Mouse (Mus musculus) lung, embryonic 14.5 days (tissue): ENCODE measurements around the gene Bmp4. TPM values are rescaled to one million over a fixed set of nuclear protein-coding genes. Genes with fewer than 3 reads are reported as not detected.

Experiments
- ATAC-seq: fragments of 200-750 bp; cut with Nextera tagmentation; 2 replicates; pipeline ENCODE4 v1.8.0; 2017; ENCODE audit warnings: mild to moderate bottlenecking, moderate TSS enrichment, moderate library complexity; ENCODE audit not compliant: insufficient read depth
- DNase-seq: peaks from one replicate; pipeline ENCODE4 v3.0.0-alpha.2; 2015
- H3K27ac ChIP-seq: fragments of 300-500 bp; sonication (generic); 2 replicates; pipeline ENCODE4 v1.5.1; 2014; ENCODE audit warnings: low read depth, mild to moderate bottlenecking, moderate library complexity
- H3K27me3 ChIP-seq: fragments of 300-500 bp; sonication (generic); 2 replicates; pipeline ENCODE4 v1.6.1; 2014; ENCODE audit warnings: low read length, control low read depth; ENCODE audit not compliant: insufficient read depth
- H3K36me3 ChIP-seq: fragments of 300-500 bp; sonication (generic); 2 replicates; pipeline ENCODE4 v1.6.1; 2014; ENCODE audit warnings: control low read depth; ENCODE audit not compliant: insufficient read depth
- H3K4me1 ChIP-seq: fragments of 300-500 bp; sonication (generic); 2 replicates; pipeline ENCODE4 v1.6.1; 2014; ENCODE audit warnings: antibody characterized with exemption, control low read depth; ENCODE audit not compliant: insufficient read depth
- H3K4me2 ChIP-seq: fragments of 300-500 bp; sonication (generic); 2 replicates; pipeline ENCODE4 v1.6.1; 2014; ENCODE audit warnings: mild to moderate bottlenecking
- H3K4me3 ChIP-seq: fragments of 300-500 bp; sonication (generic); 2 replicates; pipeline ENCODE4 v1.5.1; 2014; ENCODE audit warnings: low read depth, low read length
- H3K9ac ChIP-seq: fragments of 300-500 bp; sonication (generic); 2 replicates; pipeline ENCODE4 v1.6.1; 2014
- H3K9me3 ChIP-seq: fragments of 300-500 bp; sonication (generic); 2 replicates; pipeline ENCODE4 v1.6.1; 2016; ENCODE audit warnings: low read depth, low read length, control low read depth
- CTCF ChIP-seq: IDR thresholded peaks from 2 replicates; pipeline ENCODE4 v1.5.1; 2016; ENCODE audit warnings: antibody characterized with exemption, low read depth
- WGBS: fragments of 180-500 bp; shearing (Covaris S2); extraction: QIAGEN DNeasy Blood & Tissue Kit; methylation state at CpG from one replicate; pipeline ENCODE4 v1.1.7; 2014; 5-methylcytosine and 5-hydroxymethylcytosine counted together
- polyA plus RNA-seq: library from polyadenylated mRNA; unstranded; fragments of >200 nt; fragmentation: Nextera tagmentation; extraction: Ambion mirVana; gene quantifications from 2 replicates; pipeline ENCODE4 v1.2.1, GENCODE M21; 2014

The Bmp4 gene
- polyA plus RNA-seq: 57.3 and 62.0 TPM in 2 replicates

- DNase-seq (peak; percentile 89), ATAC-seq (peak; percentile 28)
- TF ChIP-seq CTCF: no peak
- Histone ChIP-seq H3K9ac (peak within 1 kb of the TSS; percentile 77), H3K27ac (peak within 1 kb of the TSS; percentile 78), H3K36me3 (peaks cover 6% of the 10 kb centered on the region; the same call in 1 of the 2 replicates), H3K4me3 (peak within 1 kb of the TSS; percentile 61), H3K27me3 (peaks cover 4% of the 10 kb centered on the region), H3K4me2 (peak within 1 kb of the TSS; percentile 62), H3K9me3 (no peaks in the 10 kb centered on the region), H3K4me1 (no peaks in the 10 kb centered on the region; the same call in 1 of the 2 replicates)
- WGBS: 2% methylated on average over 26 of the region's 26 CpGs
Measured at GRCm38 (mm10) chr14:46390249-46390775, at the start of gene Bmp4. TSS of gene Bmp4 (minus strand) at chr14:46390669.

- WGBS: 59% methylated on average over 5 of the region's 5 CpGs
- no peak overlapping the region for H3K4me2 ChIP-seq
- DNase-seq (no peak), ATAC-seq (no peak)
- no peaks in the 10 kb centered on the region for H3K27me3 ChIP-seq
- no peak for TF ChIP-seq CTCF
- H3K9ac ChIP-seq: no peak overlapping the region
- H3K36me3 ChIP-seq: no peaks in the 10 kb centered on the region
- peaks cover 2% of the 10 kb centered on the region; the same call in 1 of the 2 replicates for H3K4me1 ChIP-seq
- H3K4me3 ChIP-seq: no peak overlapping the region
- H3K27ac ChIP-seq: no peak overlapping the region
- no peaks in the 10 kb centered on the region for H3K9me3 ChIP-seq
Measured at GRCm38 (mm10) chr14:46439461-46440048, 49.1 kb upstream of the Bmp4 start.

GRCm38 (mm10) chr14:46436471-46437090, 46.1 kb upstream of the Bmp4 start:
- H3K4me3 ChIP-seq: no peak overlapping the region
- no peaks in the 10 kb centered on the region for H3K9me3 ChIP-seq
- peak; percentile 74 for ATAC-seq
- peak overlapping the region; percentile 73 for H3K27ac ChIP-seq
- no peaks in the 10 kb centered on the region for H3K27me3 ChIP-seq
- H3K36me3 ChIP-seq: no peaks in the 10 kb centered on the region
- peaks cover 2% of the 10 kb centered on the region; the same call in 1 of the 2 replicates for H3K4me1 ChIP-seq
- no peak overlapping the region for H3K9ac ChIP-seq
- WGBS: 8% methylated on average over 9 of the region's 9 CpGs
- H3K4me2 ChIP-seq: peak overlapping the region; percentile 44
- TF ChIP-seq CTCF: no peak
- peak; percentile 69 for DNase-seq

GRCm38 (mm10) chr14:46430231-46430630, 39.8 kb upstream of the Bmp4 start:
- Histone ChIP-seq H3K27me3 (no peaks in the 10 kb centered on the region), H3K4me3 (no peak overlapping the region), H3K4me2 (no peak overlapping the region), H3K9ac (no peak overlapping the region), H3K9me3 (no peaks in the 10 kb centered on the region), H3K27ac (no peak overlapping the region), H3K4me1 (no peaks in the 10 kb centered on the region), H3K36me3 (no peaks in the 10 kb centered on the region)
- ATAC-seq (no peak), DNase-seq (no peak)
- WGBS: 85% methylated on average over 5 of the region's 5 CpGs
- no peak for TF ChIP-seq CTCF

- Histone ChIP-seq H3K4me1 (no peaks in the 10 kb centered on the region), H3K4me3 (no peak overlapping the region), H3K9ac (no peak overlapping the region), H3K27me3 (no peaks in the 10 kb centered on the region), H3K27ac (no peak overlapping the region), H3K9me3 (no peaks in the 10 kb centered on the region), H3K4me2 (no peak overlapping the region), H3K36me3 (no peaks in the 10 kb centered on the region)
- TF ChIP-seq CTCF: no peak
- 83% methylated on average over 13 of the region's 13 CpGs for WGBS
- DNase-seq (no peak), ATAC-seq (no peak)
Measured at GRCm38 (mm10) chr14:46427251-46427650, 36.8 kb upstream of the Bmp4 start.

GRCm38 (mm10) chr14:46421823-46422222, 31.4 kb upstream of the Bmp4 start:
- DNase-seq (no peak), ATAC-seq (no peak)

GRCm38 (mm10) chr14:46419269-46419668, 28.8 kb upstream of the Bmp4 start:
- TF ChIP-seq CTCF: no peak
- Histone ChIP-seq H3K9ac (no peak overlapping the region), H3K27ac (no peak overlapping the region), H3K4me3 (no peak overlapping the region), H3K4me1 (no peaks in the 10 kb centered on the region), H3K36me3 (no peaks in the 10 kb centered on the region), H3K4me2 (no peak overlapping the region), H3K27me3 (no peaks in the 10 kb centered on the region), H3K9me3 (no peaks in the 10 kb centered on the region)
- ATAC-seq (no peak), DNase-seq (no peak)
- WGBS: 59% methylated on average over 11 of the region's 11 CpGs

More at GRCm38 (mm10) chr14:46421823-46422222, 31.4 kb upstream of the Bmp4 start:
- no peak overlapping the region for H3K4me3 ChIP-seq
- 72% methylated on average over 3 of the region's 3 CpGs for WGBS
- no peaks in the 10 kb centered on the region for H3K4me1 ChIP-seq
- no peak overlapping the region for H3K27ac ChIP-seq
- no peak for TF ChIP-seq CTCF
- no peaks in the 10 kb centered on the region for H3K27me3 ChIP-seq
- H3K9me3 ChIP-seq: no peaks in the 10 kb centered on the region
- no peaks in the 10 kb centered on the region for H3K36me3 ChIP-seq
- no peak overlapping the region for H3K9ac ChIP-seq
- no peak overlapping the region for H3K4me2 ChIP-seq
